Mouse (Mus musculus): ENCODE results near the gene Mybpc1.

Mybpc1 gene

DNA sequence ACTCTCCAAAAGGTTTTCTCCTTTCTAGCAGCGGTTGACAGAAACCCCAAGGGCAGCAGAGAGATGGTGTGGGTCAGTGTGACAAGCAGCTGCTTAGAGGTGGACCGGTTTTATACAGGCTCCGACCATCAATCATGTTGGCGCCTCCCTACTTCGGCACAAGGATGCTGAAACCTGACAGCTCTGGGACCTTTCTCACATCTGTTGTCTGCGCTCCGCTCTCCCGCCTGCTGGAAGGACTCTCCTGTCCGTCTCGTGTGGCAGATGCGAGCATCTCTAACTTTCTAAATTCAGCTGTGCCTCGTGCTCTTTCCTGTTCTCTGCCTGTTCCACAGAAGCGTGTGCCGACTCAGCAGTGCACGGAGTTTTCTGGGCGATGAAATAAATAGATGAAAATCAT lies at the start of gene Mybpc1:
Gene Mybpc1, minus strand, starts transcription at position 210 of the 400 bp plus-strand sequence.
- CTCF ChIA-PET: no interaction called here

DNA sequence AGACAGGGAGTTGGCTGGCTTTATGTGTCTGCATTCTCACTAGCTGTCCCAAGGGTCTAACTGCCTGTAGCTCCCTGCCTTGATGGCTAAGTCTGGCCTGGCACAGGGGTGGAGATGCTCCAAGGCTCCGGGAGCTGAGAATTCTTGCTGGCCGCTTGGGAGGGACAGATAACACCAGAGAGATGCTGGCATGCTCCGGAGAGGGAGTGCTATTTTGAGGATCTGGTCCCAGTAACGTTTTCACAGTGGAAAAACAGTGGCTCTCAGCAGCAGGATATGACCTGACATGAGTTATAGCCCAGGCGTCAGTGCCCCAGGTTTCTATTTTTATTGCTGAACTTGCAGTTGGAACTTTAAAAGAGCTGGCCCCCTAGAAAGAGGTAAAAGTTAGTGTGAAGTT lies 40.5 kb upstream of the Mybpc1 start:
- CTCF ChIA-PET: no interaction called here

DNA sequence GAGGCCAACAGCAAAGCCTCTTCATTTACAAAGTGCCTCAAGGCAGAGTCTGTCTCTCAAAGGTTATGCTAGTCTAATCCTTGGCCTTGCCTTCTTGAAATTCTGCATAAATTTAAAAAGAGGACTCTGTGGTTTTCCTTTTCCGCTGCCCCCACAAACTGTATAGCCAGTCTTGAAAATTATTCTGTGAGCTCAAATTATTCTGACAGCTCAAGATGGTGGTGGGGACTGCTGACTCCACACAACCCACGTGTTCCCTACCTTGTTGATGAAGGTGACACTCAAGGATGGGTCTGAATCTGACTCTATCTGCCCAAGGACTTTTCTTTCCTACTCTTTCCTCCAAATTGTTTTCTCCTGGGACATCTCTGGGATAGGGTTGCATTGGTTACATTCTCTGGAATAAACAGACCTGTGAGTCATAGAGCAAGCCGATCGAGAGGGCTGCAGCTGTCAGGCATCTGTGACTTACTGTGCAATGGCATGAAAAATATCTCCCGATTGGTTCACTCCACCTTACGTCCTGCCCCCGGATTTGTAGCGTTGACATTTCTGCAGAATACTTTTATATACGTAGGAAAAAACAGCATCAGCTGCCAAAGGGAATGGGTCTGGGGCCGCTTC lies 26.5 kb upstream of the Mybpc1 start:
- CTCF ChIA-PET: no interaction called here

DNA sequence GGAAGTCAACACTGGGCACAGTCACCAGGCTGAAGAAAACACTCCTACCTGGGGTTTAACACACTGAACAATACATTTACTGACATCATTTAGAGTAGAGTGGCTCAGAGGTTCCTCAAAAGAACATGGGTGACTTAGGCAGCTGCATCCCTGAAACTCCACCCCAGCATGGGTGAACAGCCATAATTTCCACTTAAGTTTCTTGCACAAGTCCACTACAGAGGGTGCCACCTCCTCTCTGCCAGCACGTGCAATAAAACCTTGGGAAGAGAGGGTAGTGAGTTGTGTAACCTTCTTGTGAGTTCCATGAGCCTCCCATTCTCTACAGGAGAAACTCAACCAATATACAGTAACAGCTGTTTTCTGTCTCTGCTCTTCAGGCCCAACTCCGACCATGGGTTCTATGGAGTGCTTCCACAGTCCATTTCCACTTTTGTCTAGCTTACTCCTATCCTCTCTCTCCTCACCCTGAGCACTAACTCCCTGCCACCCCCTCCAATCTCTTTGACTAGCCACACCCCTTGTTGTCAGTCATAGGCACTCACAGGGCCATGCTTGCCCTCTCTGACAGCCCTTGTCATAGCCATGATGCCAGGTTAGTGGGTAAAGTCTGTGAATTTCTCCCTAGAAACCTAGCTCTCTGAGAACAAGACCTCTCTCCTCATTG lies 25.8 kb upstream of the Mybpc1 start:
- CTCF ChIA-PET: no interaction called here

DNA sequence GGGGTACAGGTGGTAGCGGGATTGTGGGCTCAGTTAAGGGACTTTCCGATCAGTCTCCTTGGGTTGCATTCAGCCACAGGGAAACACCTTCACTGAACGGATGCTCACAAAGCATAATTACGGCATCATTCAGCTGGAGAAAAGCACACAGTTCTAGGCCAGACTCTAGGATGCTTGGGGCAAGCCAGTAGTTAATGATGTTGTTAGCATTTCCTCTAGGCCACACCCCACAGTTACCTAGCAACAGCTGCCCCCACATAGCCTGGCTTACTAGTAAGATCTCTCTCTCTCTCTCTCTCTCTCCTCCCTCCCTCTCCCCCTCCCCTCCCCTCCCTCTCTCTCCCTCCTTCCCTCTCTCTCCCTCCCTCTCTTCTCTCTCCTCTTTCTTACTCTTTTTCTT lies 22.1 kb upstream of the Mybpc1 start:
- CTCF ChIA-PET: no interaction called here

DNA sequence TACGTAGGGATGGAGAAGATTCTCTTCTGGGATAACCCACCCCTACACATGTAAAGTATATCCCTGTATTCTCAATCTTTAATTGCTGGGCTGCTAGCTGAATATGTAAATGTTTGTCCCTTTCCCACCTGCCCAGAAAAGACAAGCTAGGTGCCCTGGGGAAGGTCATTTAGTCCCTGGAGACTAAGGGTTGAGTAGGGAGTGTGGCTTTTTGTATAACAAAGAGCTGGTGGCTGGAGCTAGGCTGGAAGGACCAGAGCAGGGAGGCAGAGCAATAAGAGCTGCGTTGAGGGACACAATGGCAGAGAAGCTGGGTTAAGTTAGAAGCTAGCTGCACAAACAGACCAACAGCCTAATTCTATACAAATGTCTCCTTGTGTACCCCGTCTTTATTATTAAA lies 21.2 kb upstream of the Mybpc1 start:
- CTCF ChIA-PET: interaction anchor here (0.6 kb wide), 1 partner anchor 60 kb away, joined by 3 read pairs; no protein-coding TSS in a partner anchor

DNA sequence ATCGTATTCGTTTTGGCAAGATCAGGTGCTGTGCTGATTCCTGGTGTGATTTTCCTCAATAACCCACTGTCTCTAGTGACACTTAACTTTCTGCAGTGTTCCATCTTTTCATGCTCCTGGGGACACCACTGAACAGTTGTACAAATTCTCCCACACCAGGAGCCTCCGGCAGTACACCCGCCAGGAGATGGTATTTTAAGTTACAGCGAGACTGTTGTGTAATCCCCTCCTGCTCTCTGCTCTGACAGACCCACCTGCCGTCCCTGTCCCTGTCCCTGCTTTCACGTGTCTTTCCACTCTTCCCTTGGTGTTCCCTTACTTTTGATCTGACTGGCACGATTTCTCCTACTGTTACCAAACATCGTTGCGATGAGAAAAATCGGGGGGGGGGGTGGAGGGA lies 19.3 kb upstream of the Mybpc1 start:
- CTCF ChIA-PET: interaction anchor here (0.7 kb wide), 1 partner anchor 10 kb away, joined by 3 read pairs; no protein-coding TSS in a partner anchor

DNA sequence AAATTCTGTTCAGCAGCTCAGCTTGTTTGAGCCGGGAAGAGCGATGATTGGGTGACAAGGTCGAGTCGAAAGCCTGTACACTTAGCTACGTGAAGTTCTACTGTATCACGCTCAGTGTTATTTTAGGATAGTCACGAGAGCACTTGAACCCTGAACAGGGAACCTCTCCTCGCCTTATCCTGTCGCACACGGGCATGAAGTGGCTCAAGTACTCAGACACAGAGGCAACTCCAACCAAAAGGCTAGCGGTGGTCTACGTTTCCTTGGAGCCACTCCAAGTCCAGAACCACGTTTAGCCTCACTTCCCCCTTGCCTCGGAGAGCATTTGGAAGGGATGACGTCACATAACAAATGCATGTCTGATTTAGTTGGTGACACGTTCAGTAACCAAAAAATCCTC lies 17.7 kb upstream of the Mybpc1 start:
- CTCF ChIA-PET: no interaction called here

DNA sequence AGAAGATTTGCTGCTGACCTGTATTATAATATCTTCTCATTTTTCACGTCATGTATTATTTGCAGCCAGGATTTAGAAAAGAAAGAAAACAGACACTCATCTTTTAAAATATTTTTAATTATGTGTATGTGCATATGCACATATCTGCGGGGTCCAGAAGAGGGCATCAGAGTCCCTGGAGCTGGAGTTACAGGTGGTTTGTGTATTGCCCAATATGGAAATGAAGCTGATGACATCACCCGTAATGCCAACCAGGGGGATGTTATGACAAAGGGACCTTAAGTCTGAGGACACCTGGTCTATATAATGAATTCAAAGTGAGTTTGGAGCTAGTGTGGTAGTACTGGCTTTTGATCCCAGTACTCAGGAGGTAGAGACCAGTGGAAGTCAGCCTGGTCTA lies 15.9 kb upstream of the Mybpc1 start:
- CTCF ChIA-PET: no interaction called here

DNA sequence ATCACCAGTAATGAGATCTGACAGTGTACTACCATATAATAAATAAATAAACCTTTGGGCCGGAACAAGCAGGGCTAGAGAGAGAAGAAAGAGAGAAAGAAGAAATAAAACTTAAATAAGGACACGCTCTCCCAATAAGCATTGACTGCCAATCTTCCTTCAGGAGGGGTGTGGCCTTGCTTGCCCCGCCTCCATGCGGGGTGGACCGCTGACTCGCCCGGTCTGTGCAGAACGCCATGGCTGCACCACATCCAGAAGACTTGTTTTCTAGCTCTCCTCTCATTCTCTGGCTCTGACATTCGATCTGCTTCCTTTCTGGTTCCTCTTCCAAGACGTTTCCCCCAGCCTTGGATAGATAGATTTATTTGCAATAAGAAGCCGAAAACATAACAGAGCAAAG lies 8.1 kb upstream of the Mybpc1 start:
- CTCF ChIA-PET: no interaction called here

DNA sequence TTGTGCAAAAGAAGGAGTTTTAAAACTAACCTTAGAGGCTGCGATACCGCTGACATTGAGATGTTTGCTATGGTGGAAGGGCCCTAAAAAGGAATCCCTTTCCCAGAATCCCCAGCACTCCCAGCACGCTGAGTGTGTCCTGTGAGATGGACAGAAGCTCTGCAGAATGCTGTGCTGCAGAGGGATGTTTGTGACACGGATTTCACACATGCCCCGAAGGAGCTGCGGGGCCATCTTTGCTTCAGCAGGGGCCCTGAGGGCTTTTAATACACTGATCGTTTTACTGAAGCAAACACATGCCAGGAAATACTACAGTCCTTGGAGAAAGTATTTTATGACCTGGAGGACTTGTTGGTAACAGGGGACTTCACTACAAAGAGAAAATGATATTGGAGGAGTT lies 1.7 kb upstream of the Mybpc1 start:
- CTCF ChIA-PET: no interaction called here

DNA sequence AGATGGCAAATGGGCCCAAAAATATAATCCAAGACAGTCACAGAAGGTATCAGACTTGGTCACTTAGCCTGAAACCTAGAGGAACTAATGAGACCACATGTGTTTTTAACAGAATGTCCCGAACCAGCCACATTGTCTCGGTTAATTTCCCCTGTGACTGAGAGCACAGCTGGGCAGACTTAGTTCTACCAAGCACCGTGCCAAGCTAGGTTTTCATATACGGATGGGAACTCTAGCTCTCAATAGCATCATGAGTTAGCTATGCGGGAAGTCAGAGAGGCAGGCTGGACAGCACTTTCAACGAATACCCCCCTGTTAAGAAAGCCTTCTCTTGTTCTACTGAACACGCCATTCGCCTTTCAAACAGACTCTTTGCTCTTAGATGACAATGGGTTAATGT lies 1.1 kb upstream of the Mybpc1 start:
- CTCF ChIA-PET: interaction anchor here (0.7 kb wide), 1 partner anchor 196 kb away, joined by 3 read pairs; no protein-coding TSS in a partner anchor

DNA sequence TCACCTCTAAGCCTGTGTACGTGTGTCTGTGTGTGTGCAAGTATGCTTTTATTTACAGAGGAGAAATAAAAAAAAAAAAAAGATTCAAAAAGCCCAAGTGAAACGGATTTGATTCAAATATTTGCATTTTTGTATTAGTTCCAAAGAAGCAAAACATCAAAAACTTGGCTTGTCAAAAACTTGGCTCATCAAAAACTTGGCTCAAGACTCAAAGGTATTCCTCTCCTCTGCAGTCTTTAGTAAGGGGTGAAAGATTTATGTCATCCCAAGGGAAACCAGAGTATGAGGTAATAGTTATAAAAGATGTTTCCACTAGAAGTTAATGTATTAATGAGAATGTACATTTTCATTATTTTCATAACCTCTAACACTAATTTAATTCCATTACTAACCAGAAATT lies 1.2 kb downstream of the Mybpc1 start:
- CTCF ChIA-PET: no interaction called here

DNA sequence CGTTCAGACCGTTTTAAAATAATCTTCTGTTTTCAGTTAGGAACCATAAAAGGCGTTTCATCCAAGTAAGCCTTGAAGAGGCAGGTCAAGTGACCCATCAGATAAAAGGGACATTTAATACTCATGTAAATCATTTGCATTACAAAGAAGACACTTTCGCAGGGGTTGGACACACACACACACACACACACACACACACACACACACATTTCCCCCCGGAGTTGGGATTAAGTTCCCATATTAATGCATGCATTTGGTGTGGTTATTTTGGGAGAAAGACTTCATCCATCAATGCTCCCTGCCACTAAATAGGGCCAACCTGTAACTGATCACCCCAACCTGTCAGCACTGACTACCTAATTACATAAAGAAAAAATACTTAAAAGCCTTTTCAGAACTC lies 1.7 kb downstream of the Mybpc1 start:
- CTCF ChIA-PET: no interaction called here

DNA sequence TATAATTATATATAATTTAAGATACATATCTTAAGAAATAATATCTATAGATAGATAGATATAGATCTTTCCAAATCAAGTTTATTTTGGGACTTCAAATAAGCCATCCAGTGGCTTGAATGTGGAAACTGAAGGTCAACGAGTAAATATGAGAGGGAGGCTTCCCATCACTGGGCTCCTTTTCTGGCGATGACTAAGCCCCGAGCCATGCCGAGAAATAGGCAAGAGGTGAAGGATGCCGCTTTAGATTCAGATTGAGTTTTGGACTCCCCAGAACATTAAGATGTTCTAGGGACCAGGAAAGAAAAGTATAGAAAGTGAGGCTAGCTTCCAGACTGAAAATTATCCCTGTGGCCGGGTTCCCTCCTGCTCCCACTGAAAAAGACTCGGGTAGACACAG lies 4.4 kb downstream of the Mybpc1 start:
- CTCF ChIA-PET: no interaction called here

DNA sequence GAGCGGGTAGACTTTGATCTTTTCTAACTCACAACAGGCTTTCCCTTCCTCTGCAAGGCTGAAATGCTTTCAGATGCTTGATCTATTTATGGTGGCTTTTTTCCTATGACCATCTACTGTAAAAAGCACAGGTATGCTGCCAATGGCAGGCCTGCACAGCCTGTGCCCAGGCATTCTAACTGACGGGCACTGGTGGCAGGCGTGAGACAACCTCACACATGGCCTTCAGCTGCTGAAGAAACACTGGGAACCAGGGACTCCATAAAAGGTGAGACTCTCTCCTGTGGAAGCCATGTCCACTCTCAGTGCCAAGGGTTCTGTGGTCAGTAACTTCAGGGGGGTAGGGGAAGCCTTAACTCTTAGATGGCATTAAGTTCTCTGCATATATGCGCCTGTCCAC lies 12.6 kb downstream of the Mybpc1 start:
- CTCF ChIA-PET: no interaction called here

DNA sequence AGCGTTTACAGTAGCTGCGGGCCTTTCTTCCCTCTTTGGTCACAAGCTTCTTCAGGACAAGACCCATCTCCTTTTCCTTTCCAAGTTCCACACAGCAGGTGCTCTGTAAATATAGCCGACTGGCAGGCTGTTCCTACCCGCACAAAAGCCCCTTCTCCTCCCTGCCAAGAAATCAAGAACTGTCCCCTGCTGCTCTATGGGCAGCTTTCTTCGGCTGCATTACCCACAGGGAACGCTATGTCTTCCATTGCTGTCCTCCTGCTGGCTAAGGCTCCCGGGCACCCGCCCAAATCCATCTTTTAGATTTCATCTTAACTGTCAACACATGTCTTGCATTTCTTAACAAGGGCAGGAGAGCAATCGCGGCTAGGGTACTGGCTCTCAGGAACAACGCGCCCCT lies 13.9 kb downstream of the Mybpc1 start:
- CTCF ChIA-PET: no interaction called here

DNA sequence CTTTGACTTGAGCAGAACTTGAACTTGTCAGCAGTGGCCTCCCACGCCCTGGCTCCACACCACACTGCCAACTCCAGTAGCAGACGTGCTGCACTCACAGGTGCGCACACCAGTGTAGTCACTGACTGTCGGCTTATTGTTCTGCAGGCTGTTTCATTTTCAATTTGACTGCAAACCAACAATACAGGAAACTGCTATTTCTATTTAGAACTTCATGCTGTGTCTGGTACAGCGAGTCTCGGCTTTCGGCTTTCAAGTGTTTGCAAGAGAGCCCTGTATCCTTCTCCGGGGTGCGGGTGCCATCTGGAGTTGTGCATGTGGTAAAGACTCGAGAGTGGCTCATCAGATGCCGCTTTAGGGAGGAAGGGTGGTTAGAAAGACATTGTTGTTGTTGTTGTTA lies 20.5 kb downstream of the Mybpc1 start:
- CTCF ChIA-PET: no interaction called here

DNA sequence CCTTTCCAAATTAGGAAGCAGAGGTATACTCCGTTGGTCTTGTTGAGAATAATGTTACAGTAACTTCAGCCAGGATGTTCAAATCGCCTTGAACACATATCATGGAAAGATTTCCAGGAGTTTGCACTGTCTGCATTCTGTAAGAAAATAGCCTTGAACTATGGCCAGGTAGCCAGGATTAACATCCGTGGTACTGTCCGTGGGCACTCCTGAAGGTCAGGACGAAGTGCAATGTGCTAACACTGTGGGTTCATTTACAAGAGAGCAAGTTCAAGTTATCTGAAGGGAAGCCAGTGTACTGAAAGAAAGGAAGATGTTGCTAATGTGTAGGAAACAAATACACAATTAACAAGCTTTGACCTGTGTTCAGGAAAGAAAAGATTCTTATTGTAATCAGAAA lies 24.2 kb downstream of the Mybpc1 start:
- CTCF ChIA-PET: no interaction called here

DNA sequence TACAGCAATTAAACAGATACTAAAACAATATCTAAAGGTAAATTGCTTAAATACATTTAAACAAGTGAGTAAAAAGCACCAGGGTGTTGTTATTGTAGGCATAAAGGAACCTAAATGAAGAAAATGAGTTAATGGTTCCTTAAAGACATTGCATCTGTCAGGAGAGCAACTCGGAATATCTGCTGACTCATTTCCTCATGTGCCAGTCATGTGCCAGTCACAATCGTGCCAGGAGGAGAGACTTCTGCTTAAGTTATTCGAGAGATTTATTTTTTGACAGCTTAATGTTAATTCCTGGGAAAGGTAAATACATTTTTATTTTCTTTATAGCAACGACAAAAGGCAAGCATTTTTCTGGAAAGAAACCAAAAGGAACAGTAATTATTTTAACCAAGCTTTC lies 26.3 kb downstream of the Mybpc1 start:
- CTCF ChIA-PET: interaction anchor here (0.6 kb wide), 1 partner anchor 19 kb away, joined by 9 read pairs; no protein-coding TSS in a partner anchor

DNA sequence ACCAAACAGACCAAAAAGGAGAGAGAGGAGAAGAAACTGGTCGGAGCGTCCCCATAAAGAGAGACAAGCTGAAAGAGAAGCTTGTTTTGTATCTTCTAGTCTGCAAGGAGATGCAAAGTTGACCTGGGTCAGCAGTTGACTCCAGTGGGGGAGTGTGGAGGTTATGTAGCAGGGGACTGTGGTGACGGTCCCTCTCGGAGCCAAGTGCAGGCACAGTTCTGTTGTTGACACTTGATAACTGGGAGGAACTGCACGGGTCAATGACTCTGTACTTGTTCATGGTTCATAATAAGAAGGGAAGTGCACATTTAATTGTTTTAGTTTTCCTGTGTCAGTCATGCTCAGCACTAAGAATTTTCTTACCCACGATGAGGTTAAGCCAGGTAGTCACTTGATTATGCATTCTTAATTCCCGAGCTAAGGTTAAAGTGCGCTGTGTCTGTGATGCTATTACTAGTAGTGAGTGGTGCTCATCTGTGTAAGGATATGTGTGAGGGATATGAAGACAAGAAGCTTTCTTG lies 30.8 kb downstream of the Mybpc1 start:
- CTCF ChIA-PET: no interaction called here

DNA sequence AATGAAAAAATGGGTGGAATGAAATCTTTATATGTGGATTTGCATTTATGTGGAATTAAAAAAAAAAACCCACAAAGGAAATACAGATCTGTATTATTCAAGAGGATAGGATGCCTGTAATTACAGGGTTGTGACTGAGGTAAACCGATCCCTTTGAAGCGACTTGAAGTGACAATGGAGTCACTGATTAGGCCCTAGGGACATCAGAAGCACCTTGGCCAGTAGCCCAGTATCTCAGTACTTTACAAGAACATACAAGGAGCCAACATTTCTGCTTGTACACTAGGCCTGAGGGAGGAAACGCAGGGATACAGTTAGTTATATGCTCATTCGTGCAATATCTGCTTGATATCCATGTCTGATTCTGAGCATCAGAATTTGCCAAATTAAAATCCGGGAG lies 32.8 kb downstream of the Mybpc1 start:
- CTCF ChIA-PET: no interaction called here

DNA sequence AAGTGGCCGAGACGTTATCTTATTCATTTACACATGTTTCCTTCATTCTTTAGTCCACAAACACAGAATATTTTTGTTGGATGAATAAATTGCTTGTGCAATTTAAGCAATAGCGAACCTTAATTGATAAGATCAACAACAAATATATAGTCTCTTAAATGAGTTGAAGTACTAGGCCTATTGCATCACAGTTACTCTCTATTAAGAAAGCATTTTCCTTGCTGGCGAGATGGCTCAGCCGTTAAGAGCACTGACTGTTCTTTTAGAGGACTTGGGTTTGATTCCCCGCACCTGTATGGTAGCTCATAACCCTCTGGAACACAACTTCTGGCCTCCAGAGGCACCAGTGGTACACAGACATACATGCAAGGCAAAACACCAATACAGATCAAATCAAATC lies 47.9 kb downstream of the Mybpc1 start:
- CTCF ChIA-PET: no interaction called here

DNA sequence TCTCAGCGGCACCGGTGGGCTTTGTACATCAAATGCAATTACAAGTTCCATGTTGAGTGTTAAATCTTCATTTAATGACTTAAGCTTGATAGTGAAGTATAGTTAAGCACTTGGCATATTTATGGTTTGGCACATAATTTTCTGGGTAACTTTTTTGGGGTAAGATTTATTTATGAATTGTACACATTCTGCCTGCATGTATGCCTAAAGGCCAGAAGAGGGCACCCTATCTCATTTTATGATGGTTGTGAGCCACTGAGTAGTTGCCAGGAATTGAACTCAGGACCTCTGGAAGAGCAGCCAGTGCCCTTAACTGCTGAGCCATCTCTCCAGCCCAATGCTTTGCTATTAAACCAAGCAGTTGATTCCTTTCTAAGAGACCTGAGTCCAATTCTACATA lies 52.2 kb downstream of the Mybpc1 start:
- CTCF ChIA-PET: interaction anchor here (0.5 kb wide), 1 partner anchor 177 kb away, joined by 3 read pairs; no protein-coding TSS in a partner anchor

Data from spleen, embryonic (tissue).